Mouse (Mus musculus) heart, postnatal 0 days (tissue): ENCODE measurements at regions not wholly inside any gene's neighbourhood (a gene's known extent, or its start where the extent isn't known, plus 50 kb on each side); places are given as distances from the start of the nearest gene placed in this dataset.

Experiments used
- ATAC-seq: fragments of 200-750 bp; cut with Nextera tagmentation; 2 replicates; pipeline ENCODE4 v1.8.0; 2017; ENCODE audit warnings: low read depth, moderate number of reproducible peaks, moderate library complexity; ENCODE audit not compliant: insufficient read depth
- DNase-seq: peaks from one replicate; pipeline ENCODE4 v3.0.0-alpha.2; 2016; ENCODE audit warnings: low spot score
- H3K27ac ChIP-seq: fragments of 300-500 bp; sonication (generic); 2 replicates; pipeline ENCODE4 v1.5.1; 2014; ENCODE audit warnings: low read depth, mild to moderate bottlenecking
- H3K27me3 ChIP-seq: fragments of 300-500 bp; sonication (generic); 2 replicates; pipeline ENCODE4 v1.6.1; 2014; ENCODE audit warnings: low read length, mixed read lengths; ENCODE audit not compliant: control insufficient read depth, insufficient read depth
- H3K36me3 ChIP-seq: fragments of 300-500 bp; sonication (generic); replicated peaks from 2 replicates; pipeline ENCODE4 v1.6.1; 2014; ENCODE audit warnings: low read length, mixed read lengths; ENCODE audit not compliant: control insufficient read depth, insufficient read depth
- H3K4me1 ChIP-seq: fragments of 300-500 bp; sonication (generic); 2 replicates; pipeline ENCODE4 v1.6.1; 2014; ENCODE audit warnings: antibody characterized with exemption; ENCODE audit not compliant: control insufficient read depth, insufficient read depth
- H3K4me2 ChIP-seq: fragments of 300-500 bp; sonication (generic); 2 replicates; pipeline ENCODE4 v1.6.1; 2014; ENCODE audit warnings: low read depth, mild to moderate bottlenecking, low read length, moderate library complexity
- H3K4me3 ChIP-seq: fragments of 300-500 bp; sonication (generic); 2 replicates; pipeline ENCODE4 v1.5.1; 2014; ENCODE audit warnings: low read depth, low read length
- H3K9ac ChIP-seq: fragments of 300-500 bp; sonication (generic); replicated peaks from 2 replicates; pipeline ENCODE4 v1.6.1; 2014; ENCODE audit warnings: low read depth, low read length, mixed read lengths
- H3K9me3 ChIP-seq: fragments of 300-500 bp; sonication (generic); replicated peaks from 2 replicates; pipeline ENCODE4 v1.6.1; 2016; ENCODE audit warnings: low read length; ENCODE audit not compliant: control insufficient read depth
- CTCF ChIP-seq: IDR thresholded peaks from 2 replicates; pipeline ENCODE4 v1.5.1; 2016; ENCODE audit warnings: antibody characterized with exemption, control low read depth, low read depth
- EP300 ChIP-seq: IDR thresholded peaks from 2 replicates; pipeline ENCODE4 v1.6.1; 2016; ENCODE audit warnings: antibody characterized with exemption, low read depth
- WGBS: fragments of 180-500 bp; shearing (Covaris S2); extraction: QIAGEN DNeasy Blood & Tissue Kit; methylation state at CpG from one replicate; pipeline ENCODE4 v1.1.7; 2014; 5-methylcytosine and 5-hydroxymethylcytosine counted together

DNA sequence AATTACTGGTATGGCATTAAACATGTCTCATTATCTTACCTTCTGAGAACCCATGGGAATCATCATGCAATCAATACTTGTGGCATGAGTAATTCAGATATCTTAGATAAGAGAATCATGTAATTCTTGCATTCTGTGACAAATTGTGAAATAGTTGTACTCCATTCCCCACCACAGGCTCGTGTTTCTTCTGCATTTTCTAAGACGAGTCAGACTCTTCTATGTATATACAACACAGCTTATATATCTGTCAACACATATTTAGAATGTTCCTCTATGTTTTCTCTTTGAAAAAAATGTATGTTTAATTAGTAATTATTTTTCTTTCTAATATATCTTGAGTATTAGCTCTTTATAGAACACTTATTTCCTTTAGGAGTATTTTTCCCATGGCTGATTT, 527.7 kb downstream of the Otol1 start:
- Histone ChIP-seq H3K27me3 (no peaks in the 10 kb centered on the region), H3K36me3 (no peaks in the 10 kb centered on the region), H3K4me3 (no peak overlapping the region), H3K9ac (no peak overlapping the region), H3K9me3 (no peaks in the 10 kb centered on the region), H3K4me2 (no peak overlapping the region), H3K27ac (no peak overlapping the region), H3K4me1 (no peaks in the 10 kb centered on the region)
- no peak for DNase-seq
- no peak for ATAC-seq
- 71% methylated on average over 2 of the region's 2 CpGs for WGBS
- TF ChIP-seq CTCF, result no peak
- no peak for TF ChIP-seq EP300

DNA sequence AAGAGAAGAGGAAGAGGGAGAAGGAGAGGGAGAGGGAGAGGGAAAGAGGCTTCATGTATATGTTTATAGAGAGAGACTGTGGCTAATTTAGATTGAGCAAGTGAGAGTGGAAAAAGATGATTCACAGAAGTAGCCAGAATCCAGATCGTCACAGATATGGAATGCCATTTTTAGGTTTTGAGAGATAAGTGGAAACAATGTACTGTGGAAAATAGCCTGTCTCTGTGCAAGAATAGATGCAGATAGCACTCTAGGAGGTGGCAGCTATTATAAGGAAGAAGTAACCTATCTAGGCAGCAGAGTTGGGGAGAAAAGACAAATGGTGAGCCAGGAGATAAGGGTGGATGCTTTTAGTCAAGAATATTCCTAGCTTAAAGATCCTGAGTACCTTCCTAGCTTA, 536.5 kb downstream of the Otol1 start:
- Histone ChIP-seq H3K27ac (no peak overlapping the region), H3K4me3 (no peak overlapping the region), H3K9me3 (no peaks in the 10 kb centered on the region), H3K4me1 (no peaks in the 10 kb centered on the region), H3K4me2 (no peak overlapping the region), H3K9ac (no peak overlapping the region), H3K36me3 (no peaks in the 10 kb centered on the region), H3K27me3 (no peaks in the 10 kb centered on the region)
- 12% methylated on average over 1 of the region's 1 CpGs for WGBS
- TF ChIP-seq CTCF (no peak), EP300 (no peak)
- DNase-seq (no peak), ATAC-seq (no peak)

DNA sequence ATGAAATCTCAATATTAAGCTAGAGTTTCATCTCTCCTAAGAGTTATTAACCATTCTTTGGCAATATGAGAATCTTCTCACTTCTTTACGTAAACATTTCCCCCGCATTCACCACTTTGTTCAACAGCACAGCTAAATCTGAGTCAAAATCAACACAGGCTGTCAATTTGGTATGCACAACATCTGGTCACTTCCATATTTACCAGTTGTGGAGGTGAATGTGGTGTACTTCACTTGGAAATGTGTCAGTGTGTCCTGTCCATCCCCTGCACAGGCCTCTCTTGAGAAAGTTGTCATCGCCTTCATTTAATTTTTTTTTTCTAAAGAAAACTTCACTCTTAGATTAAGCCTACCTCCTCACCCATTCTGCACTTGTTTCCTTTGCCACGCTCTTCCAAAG, 550.4 kb downstream of the Otol1 start:
- DNase-seq (no peak), ATAC-seq (no peak)
- no peak overlapping the region for H3K27ac ChIP-seq
- H3K4me1 ChIP-seq, result no peaks in the 10 kb centered on the region; the same call in 1 of the 2 replicates
- no peaks in the 10 kb centered on the region for H3K9me3 ChIP-seq
- TF ChIP-seq EP300 (no peak), CTCF (no peak)
- 64% methylated on average over 4 of the region's 4 CpGs for WGBS
- H3K36me3 ChIP-seq, result no peaks in the 10 kb centered on the region
- H3K4me3 ChIP-seq, result no peak overlapping the region
- no peak overlapping the region for H3K4me2 ChIP-seq
- H3K27me3 ChIP-seq, result no peaks in the 10 kb centered on the region
- H3K9ac ChIP-seq, result no peak overlapping the region

DNA sequence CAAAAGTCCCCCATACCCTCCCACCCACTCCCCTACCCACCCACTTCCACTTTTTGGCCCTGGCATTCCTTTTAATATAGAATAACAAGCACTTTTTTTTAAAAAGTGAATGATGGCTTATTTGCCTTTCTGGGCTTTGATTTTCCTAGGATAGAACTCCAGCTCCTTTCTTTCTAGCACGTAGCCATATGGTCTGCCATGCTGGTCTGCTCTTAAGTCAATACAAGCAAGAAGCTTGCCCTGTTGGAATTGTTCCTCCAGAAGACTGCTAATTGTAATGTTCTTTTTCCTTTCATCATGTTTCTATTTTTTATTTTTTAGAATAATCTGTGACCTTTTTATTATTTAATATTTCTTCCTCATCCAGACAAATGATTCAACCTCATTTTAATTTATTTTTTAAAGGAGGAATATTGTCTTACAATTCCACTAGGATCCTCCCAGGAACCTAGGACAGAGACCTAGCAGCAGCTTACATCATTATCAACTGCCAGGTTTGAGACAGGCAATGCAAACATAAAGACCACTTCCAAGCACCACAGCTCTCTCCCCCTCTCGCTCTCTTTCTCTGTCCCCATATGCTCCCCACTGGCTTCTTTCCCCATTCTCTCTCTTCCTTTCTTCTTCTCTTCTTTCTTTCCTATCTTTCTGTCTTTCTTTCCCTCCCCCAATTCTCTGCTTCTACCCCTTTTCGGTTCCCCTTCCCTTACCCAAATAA, 558.9 kb downstream of the Otol1 start:
- Histone ChIP-seq H3K4me3 (no peak overlapping the region), H3K36me3 (no peaks in the 10 kb centered on the region), H3K9me3 (no peaks in the 10 kb centered on the region), H3K9ac (no peak overlapping the region), H3K4me2 (no peak overlapping the region), H3K4me1 (no peaks in the 10 kb centered on the region), H3K27ac (no peak overlapping the region), H3K27me3 (no peaks in the 10 kb centered on the region)
- no peak for TF ChIP-seq EP300
- no peak for TF ChIP-seq CTCF
- WGBS, result 76% methylated on average over 3 of the region's 3 CpGs
- DNase-seq (no peak), ATAC-seq (no peak)

DNA sequence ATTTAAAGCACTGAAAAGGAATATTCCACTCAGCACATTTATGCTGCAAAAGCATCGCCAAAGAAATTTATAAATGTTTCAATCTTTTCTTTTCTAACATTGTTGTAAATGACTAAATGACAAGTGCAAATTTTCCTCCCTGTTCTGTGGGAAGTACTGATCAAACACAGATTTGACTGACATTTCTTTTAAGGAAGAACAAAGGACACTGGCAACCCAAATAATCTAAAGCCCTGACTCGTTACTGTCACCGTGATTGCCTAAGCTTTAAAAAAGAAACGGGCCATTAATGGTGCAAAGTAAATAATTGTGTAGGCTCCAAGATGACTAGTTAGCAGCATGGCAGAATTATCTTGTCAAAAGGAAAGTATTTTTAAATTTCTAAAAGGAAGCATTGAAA, 587.4 kb downstream of the Otol1 start:
- ATAC-seq, result no peak

More for the DNA sequence above, 587.4 kb downstream of the Otol1 start:
- Histone ChIP-seq H3K9ac (no peak overlapping the region), H3K36me3 (no peaks in the 10 kb centered on the region), H3K27me3 (no peaks in the 10 kb centered on the region), H3K4me1 (no peaks in the 10 kb centered on the region), H3K4me3 (no peak overlapping the region), H3K9me3 (no peaks in the 10 kb centered on the region), H3K27ac (no peak overlapping the region), H3K4me2 (no peak overlapping the region)
- 42% methylated on average over 4 of the region's 4 CpGs for WGBS
- TF ChIP-seq CTCF (no peak), EP300 (no peak)
- DNase-seq, result no peak
